Mouse (Mus musculus) kidney, adult 18-20 months (tissue): ENCODE results near the gene Clns1a.

ENCODE experiments used
- DNase-seq: peaks from one replicate; pipeline ENCODE4 v3.0.0; 2021

Gene Clns1a

DNA sequence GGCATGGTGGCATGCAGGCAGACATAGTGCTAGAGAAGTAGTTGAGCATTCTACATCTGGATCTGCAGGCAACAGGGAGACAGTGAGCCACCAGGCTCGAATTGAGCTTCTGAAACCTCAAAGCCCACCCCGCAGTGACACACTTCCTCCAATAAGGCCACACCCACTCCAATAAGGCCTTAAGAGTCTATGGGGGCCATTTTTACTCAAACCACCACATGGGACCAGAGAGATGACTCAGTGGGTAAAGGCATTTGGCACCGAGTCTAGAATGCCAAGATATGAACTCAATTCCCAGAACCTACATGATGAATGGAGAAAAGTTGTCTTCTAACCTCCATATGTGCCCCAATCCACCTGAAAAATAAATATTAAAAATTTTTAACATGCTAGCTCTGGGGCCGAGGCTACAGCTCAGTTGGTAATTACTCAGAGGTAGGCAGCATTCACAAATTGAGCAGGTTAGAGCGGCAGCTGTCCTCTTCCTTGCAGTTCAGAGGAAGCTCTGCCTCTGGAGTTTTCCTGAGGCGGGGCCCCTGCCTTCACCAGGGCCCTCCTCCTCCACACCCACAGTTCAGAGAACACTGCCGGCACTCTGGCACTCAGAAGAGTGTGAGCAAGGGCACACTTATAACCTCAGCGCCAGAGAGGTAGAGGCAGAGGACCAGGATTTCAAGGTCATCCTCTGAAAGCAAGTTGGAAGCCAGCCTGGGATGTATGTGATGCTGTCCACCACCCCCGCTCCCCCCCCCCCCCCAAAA, 70.2 kb downstream of the Clns1a start:
- no peak for DNase-seq

GRCm38 (mm10) chr7:97767841-97768240, 71.4 kb downstream of the Clns1a start:
- no peak for DNase-seq

GRCm38 (mm10) chr7:97769020-97769419, 72.6 kb downstream of the Clns1a start:
- DNase-seq: no peak
